Mouse (Mus musculus) forebrain, embryonic 11.5 days (tissue): ENCODE measurements around the gene Gtdc1. TPM values are rescaled to one million over a fixed set of nuclear protein-coding genes. Genes with fewer than 3 reads are reported as not detected.

ENCODE experiments used
- ATAC-seq: fragments of 200-750 bp; cut with Nextera tagmentation; replicated peaks from 2 replicates; pipeline ENCODE4 v1.8.0; 2017; ENCODE audit warnings: moderate TSS enrichment; ENCODE audit not compliant: low FRiP score
- DNase-seq: peaks from one replicate; pipeline ENCODE4 v3.0.0-alpha.2; 2017; ENCODE audit warnings: low spot score
- H3K27ac ChIP-seq: fragments of 300-500 bp; sonication (generic); 2 replicates; pipeline ENCODE4 v1.5.1; 2014; ENCODE audit warnings: low read depth, low read length
- H3K27me3 ChIP-seq: fragments of 300-500 bp; sonication (generic); 2 replicates; pipeline ENCODE4 v1.6.1; 2014; ENCODE audit warnings: mild to moderate bottlenecking, low read length, mixed read lengths; ENCODE audit not compliant: control insufficient read depth, insufficient read depth
- H3K36me3 ChIP-seq: fragments of 300-500 bp; sonication (generic); 2 replicates; pipeline ENCODE4 v1.6.1; 2014; ENCODE audit warnings: mild to moderate bottlenecking, low read length, moderate library complexity, mixed read lengths; ENCODE audit not compliant: control insufficient read depth, insufficient read depth
- H3K4me1 ChIP-seq: fragments of 300-500 bp; sonication (generic); replicated peaks from 2 replicates; pipeline ENCODE4 v1.6.1; 2014; ENCODE audit warnings: low read length, mixed read lengths; ENCODE audit not compliant: control insufficient read depth, insufficient read depth
- H3K4me2 ChIP-seq: fragments of 300-500 bp; sonication (generic); 2 replicates; pipeline ENCODE4 v1.6.1; 2014; ENCODE audit warnings: low read depth, mild to moderate bottlenecking, low read length, moderate library complexity, mixed read lengths; ENCODE audit not compliant: severe bottlenecking
- H3K4me3 ChIP-seq: fragments of 300-500 bp; sonication (generic); 2 replicates; pipeline ENCODE4 v1.5.1; 2014; ENCODE audit warnings: low read depth, low read length
- H3K9ac ChIP-seq: fragments of 300-500 bp; sonication (generic); 2 replicates; pipeline ENCODE4 v1.6.1; 2014; ENCODE audit warnings: low read length
- H3K9me3 ChIP-seq: fragments of 300-500 bp; sonication (generic); 2 replicates; pipeline ENCODE4 v1.6.1; 2016; ENCODE audit warnings: low read length, mixed read lengths; ENCODE audit not compliant: control insufficient read depth
- WGBS: fragments of 180-500 bp; shearing (Covaris S2); extraction: QIAGEN DNeasy Blood & Tissue Kit; methylation state at CpG from one replicate; pipeline ENCODE4 v1.1.7; 2014; 5-methylcytosine and 5-hydroxymethylcytosine counted together
- polyA plus RNA-seq: library from polyadenylated mRNA; unstranded; fragments of >200 nt; fragmentation: Nextera tagmentation; extraction: Ambion mirVana; gene quantifications from 2 replicates; pipeline ENCODE4 v1.2.1, GENCODE M21; 2014

Gene Gtdc1
- polyA plus RNA-seq, 1 experiment from 2014 or later: 15.9 TPM

DNA sequence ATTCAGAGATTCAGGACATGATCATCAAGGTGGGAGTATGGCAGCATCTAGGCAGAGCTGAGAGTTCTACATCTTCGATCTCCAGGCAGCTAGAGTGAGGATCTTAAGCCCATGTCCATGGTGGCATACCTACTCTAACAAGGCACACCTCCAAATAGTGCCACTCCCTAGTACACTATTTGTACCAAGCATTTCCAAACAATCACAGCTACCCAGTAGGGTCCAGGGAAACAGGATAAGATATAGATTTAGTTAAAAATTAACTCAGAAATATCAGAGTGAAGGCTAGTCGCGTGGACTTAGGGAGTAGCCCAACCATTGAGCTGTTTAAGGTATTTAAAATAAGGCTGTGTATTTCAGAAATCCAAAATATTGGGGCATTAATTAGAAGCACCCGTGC, 82.0 kb downstream of the Gtdc1 start:
- Histone ChIP-seq H3K4me2 (no peak overlapping the region), H3K4me3 (no peak overlapping the region), H3K27ac (no peak overlapping the region), H3K4me1 (no peaks in the 10 kb centered on the region), H3K27me3 (no peaks in the 10 kb centered on the region), H3K9ac (no peak overlapping the region), H3K9me3 (no peaks in the 10 kb centered on the region), H3K36me3 (no peaks in the 10 kb centered on the region)
- WGBS: 89% methylated on average over 4 of the region's 4 CpGs
- no peak for ATAC-seq
- DNase-seq: no peak

DNA sequence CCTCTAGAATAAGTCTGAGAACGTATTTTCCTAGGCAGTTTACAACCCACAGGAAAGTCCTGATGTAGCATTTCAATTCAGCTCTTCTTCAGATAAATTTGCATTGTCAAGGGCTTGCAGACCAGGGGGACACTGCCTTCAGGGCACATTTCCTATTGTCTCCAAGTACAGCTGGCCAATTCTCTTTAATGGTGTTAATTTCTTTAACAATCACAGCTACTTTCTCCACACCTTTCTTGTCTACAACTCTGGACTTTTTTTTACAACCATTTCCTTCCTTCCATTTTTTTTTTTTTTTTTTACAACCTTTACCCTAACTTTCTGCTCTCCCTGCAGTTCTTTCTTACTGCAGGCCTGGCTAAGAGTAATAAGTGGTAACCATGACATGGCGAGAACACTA, 97.7 kb downstream of the Gtdc1 start:
- 84% methylated on average over 2 of the region's 2 CpGs for WGBS
- Histone ChIP-seq H3K9me3 (no peaks in the 10 kb centered on the region), H3K27me3 (no peaks in the 10 kb centered on the region), H3K4me2 (no peak overlapping the region), H3K27ac (no peak overlapping the region), H3K36me3 (no peaks in the 10 kb centered on the region), H3K9ac (no peak overlapping the region), H3K4me1 (no peaks in the 10 kb centered on the region), H3K4me3 (no peak overlapping the region)
- DNase-seq (no peak), ATAC-seq (no peak)

DNA sequence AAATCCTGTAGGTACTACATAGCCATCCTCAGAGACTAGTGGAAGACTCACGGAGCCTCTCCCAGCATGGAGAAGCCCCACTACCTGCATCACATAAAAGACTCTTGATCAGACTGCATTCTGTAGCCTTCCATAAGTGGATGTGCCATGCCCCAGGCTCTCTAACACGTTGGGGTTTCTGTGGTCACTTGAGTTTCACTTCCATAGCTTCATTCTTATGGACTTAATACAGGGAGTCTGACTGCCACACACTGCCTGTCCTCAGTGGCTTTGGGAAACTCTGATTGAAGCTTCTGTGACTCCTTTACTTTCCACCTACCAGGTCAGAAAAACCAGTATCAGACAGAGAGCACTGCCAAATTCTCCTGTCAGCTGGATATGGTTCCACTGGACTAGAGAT, 98.1 kb downstream of the Gtdc1 start:
- no peak overlapping the region for H3K27ac ChIP-seq
- H3K36me3 ChIP-seq: no peaks in the 10 kb centered on the region
- WGBS: 84% methylated on average over 2 of the region's 2 CpGs

DNA sequence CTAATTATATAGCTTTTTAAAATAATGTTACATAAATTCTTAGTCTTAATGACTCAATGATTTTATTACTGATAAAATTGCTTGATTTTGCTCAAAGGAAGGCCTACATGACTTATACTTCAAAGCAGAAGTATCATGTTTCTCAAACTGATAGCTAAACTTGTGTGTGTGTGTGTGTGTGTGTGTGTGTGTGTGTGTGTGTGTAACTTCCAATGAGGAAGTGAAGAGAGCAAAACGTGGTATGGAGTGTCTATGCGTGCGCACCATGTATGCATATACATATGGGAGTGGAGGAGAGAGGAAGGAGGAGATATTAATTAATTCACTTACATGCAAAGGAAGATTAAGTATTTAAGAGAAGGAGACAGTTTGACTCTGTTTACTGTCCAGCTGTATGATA, 100.8 kb downstream of the Gtdc1 start:
- ATAC-seq (no peak), DNase-seq (no peak)
- 93% methylated on average over 3 of the region's 3 CpGs for WGBS
- no peaks in the 10 kb centered on the region for H3K27me3 ChIP-seq
- no peak overlapping the region for H3K9ac ChIP-seq
- no peak overlapping the region for H3K4me2 ChIP-seq
- no peaks in the 10 kb centered on the region for H3K36me3 ChIP-seq
- H3K9me3 ChIP-seq: no peaks in the 10 kb centered on the region
- H3K4me3 ChIP-seq: no peak overlapping the region
- H3K4me1 ChIP-seq: no peaks in the 10 kb centered on the region
- no peak overlapping the region for H3K27ac ChIP-seq

More for the DNA sequence above, 98.1 kb downstream of the Gtdc1 start:
- ATAC-seq: no peak
- DNase-seq: no peak
- Histone ChIP-seq H3K4me2 (no peak overlapping the region), H3K4me1 (no peaks in the 10 kb centered on the region), H3K27me3 (no peaks in the 10 kb centered on the region), H3K9ac (no peak overlapping the region), H3K9me3 (no peaks in the 10 kb centered on the region), H3K4me3 (no peak overlapping the region)

DNA sequence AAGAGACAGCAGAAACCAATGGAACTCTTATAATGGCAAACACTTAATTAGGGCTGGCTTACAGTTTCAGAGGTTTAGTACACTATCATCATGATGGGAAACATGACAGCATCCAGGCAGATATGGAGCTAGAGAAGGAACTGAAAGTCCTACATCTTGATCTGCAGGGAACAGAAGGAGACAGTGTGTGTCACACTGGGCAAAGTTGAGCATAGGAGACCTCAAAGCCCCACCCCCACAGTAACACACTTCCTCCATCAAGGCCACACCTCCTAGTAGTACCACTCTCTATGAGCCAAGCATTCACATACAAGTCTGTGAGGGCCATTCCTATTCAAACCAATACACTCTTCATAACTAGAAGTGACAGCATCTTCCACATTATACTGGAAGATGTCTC, 109.7 kb downstream of the Gtdc1 start:
- H3K9me3 ChIP-seq: no peaks in the 10 kb centered on the region
- no peak overlapping the region for H3K4me2 ChIP-seq
- H3K27me3 ChIP-seq: no peaks in the 10 kb centered on the region
- no peak overlapping the region for H3K9ac ChIP-seq
- no peaks in the 10 kb centered on the region for H3K36me3 ChIP-seq
- no peak overlapping the region for H3K4me3 ChIP-seq
- DNase-seq: no peak
- no peak overlapping the region for H3K27ac ChIP-seq
- H3K4me1 ChIP-seq: no peaks in the 10 kb centered on the region
- ATAC-seq: no peak

DNA sequence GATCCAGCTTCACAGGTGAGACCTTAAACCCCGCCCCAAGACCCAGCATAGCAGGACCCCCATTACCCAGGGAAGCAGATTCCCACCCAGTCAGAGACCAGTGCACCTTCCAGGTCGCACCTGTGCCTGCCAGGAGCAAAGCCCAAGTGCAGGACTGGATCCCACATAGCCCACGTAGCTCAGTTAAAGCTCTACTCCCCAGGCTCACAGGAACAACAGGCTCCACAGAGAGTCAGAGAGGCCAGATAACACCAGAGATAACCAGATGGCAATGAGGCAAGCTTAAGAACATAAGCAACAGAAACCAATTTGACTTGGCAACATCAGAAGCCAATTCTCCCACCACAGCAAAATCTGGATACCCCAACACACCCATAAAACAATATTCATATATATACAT, 113.7 kb downstream of the Gtdc1 start:
- Histone ChIP-seq H3K27me3 (no peaks in the 10 kb centered on the region), H3K9me3 (no peaks in the 10 kb centered on the region), H3K4me3 (no peak overlapping the region), H3K27ac (no peak overlapping the region), H3K9ac (no peak overlapping the region), H3K36me3 (no peaks in the 10 kb centered on the region), H3K4me2 (no peak overlapping the region), H3K4me1 (no peaks in the 10 kb centered on the region)
- DNase-seq: no peak
- WGBS: 76% methylated on average over 3 of the region's 3 CpGs
- ATAC-seq: no peak

DNA sequence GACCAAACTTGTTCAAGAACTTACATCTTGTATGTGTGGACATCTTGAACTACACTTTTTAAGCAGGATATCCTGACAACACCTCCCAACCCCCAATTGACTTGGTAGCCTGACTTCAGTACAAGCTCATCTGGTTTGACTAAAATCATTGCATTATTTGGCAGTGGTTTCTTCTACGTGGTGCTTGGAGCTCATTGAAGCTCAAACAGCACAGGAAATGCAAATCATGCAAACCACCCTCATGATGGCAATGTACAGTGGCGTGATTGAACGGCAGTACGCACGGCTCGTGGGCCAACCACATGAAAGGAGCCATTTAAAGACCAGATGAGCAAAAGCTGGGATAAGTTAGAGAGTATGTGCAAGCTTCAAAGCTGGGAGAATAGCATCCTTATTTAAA, 123.0 kb downstream of the Gtdc1 start:
- Histone ChIP-seq H3K9me3 (no peaks in the 10 kb centered on the region), H3K4me2 (no peak overlapping the region), H3K9ac (no peak overlapping the region), H3K4me3 (no peak overlapping the region), H3K27ac (no peak overlapping the region), H3K4me1 (no peaks in the 10 kb centered on the region), H3K27me3 (no peaks in the 10 kb centered on the region), H3K36me3 (no peaks in the 10 kb centered on the region)
- DNase-seq: no peak
- 88% methylated on average over 6 of the region's 6 CpGs for WGBS
- no peak for ATAC-seq

DNA sequence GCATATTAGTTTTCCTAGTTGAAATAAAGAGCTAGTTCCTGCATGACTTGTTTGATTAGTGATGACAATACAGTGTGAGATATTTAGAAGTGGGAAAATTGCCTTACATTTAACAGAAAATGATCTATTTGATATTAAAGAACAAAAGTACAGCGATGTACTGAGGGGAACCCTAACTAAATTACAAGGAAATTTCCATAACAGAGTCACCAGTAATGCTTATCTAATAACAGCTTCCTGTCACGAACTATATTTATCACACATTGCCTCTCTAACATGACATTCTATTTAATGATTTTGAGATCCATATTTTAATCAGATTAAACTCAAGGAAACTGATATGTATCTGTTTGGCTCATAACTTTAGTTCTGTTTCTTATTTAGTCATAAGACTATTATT, 126.1 kb downstream of the Gtdc1 start:
- no peak overlapping the region for H3K27ac ChIP-seq

DNA sequence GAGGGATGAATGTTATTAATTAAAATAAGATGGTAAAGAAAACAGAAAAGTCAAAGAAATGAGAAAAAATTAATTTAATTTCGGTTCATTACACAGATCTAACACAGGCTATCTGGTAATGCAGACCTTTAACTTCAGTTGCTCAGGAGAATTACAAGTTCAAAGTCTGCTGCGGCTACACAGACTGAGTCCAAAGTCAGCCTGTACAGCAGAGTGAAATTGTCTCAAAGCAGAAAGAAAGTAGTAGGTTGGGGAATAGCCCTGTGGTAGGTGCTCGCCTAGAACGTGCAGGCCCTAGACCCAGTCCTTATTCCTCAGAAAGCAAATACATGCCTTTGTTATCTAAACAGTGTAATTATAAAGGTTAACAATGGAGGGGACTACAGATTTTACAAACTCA, 135.6 kb downstream of the Gtdc1 start:
- H3K9ac ChIP-seq: no peak overlapping the region
- no peak overlapping the region for H3K4me3 ChIP-seq
- no peaks in the 10 kb centered on the region for H3K27me3 ChIP-seq
- H3K4me2 ChIP-seq: no peak overlapping the region
- no peak overlapping the region for H3K27ac ChIP-seq
- 82% methylated on average over 4 of the region's 4 CpGs for WGBS
- no peaks in the 10 kb centered on the region for H3K36me3 ChIP-seq
- H3K4me1 ChIP-seq: no peaks in the 10 kb centered on the region
- no peaks in the 10 kb centered on the region for H3K9me3 ChIP-seq
- DNase-seq (no peak), ATAC-seq (no peak)

More for the DNA sequence above, 126.1 kb downstream of the Gtdc1 start:
- no peaks in the 10 kb centered on the region for H3K36me3 ChIP-seq
- ATAC-seq: no peak
- no peaks in the 10 kb centered on the region for H3K27me3 ChIP-seq
- DNase-seq: no peak
- no peak overlapping the region for H3K9ac ChIP-seq
- no peak overlapping the region for H3K4me2 ChIP-seq
- no peak overlapping the region for H3K4me3 ChIP-seq
- no peaks in the 10 kb centered on the region for H3K9me3 ChIP-seq
- H3K4me1 ChIP-seq: no peaks in the 10 kb centered on the region
- 83% methylated on average over 2 of the region's 2 CpGs for WGBS
